Mouse (Mus musculus): ENCODE measurements around the gene 4931428F04Rik. TPM values are rescaled to one million over a fixed set of nuclear protein-coding genes. Genes with fewer than 3 reads are reported as not detected.

The 4931428F04Rik gene
- 1.2 and 2.7 TPM in 2 replicates for total RNA-seq (2017)

DNA sequence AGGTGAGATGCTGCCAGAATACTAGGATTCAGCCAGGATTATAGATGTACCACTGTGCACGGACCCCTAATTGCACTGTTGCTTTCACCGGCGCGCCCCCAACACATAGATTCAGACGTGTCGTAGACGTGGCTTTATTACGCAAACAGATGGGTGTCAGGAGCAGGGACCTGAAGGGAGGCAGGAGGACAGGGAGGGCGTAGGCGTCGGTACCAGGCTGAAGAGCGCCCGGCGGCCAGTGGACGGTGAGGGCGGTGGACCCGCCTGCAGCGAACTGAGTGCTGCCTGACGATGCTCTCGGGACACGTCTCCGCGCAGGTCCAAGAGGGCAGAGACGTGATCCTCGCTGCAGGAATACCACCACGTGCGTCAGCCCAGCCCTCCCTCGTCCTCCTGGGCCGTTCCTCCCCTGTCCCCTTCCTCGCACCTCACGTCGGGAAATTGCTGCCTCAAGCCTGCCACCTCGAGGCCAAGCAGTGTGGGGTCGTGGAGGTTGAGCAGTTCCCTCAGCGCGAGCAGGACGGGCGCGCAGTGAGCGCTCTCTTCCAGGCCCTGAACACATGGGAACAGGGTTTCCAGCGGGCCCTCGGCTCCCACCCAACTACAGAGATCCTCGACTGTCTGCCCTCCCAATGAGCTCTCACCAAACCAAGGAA, at the start of gene 4931428F04Rik:
Gene 4931428F04Rik (minus strand): TSS at position 60 of the 656 bp plus-strand sequence.
- 0 out of 2 replicates have a peak, but pooled peaks have one; percentile 17 for ATAC-seq (ENCODE audit: extremely low read depth, insufficient number of reproducible peaks, low FRiP score, poor library complexity, severe bottlenecking)

DNA sequence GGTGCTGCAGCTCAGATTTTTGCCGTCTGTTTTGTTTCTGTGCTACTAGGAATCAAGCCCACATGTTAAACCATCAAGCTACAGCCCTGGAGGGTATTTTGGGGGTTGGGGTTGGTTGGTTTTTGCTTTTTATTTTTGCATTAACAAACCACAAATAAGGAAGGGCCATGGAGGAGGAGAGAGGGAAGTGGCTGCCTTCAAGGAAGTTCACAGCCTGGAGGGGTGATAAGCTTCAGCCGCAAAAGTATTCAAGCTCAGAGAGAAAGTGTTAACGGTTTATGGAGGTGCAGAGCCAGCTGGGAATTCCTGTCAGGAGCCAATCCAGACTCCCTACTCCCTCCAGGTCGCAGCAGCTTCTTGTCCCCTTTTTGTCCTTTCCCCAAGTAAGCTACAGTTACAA, 49.3 kb upstream of the 4931428F04Rik start:
- ATAC-seq (ENCODE audit: extremely low read depth, insufficient number of reproducible peaks, low FRiP score, poor library complexity, severe bottlenecking): no peak

DNA sequence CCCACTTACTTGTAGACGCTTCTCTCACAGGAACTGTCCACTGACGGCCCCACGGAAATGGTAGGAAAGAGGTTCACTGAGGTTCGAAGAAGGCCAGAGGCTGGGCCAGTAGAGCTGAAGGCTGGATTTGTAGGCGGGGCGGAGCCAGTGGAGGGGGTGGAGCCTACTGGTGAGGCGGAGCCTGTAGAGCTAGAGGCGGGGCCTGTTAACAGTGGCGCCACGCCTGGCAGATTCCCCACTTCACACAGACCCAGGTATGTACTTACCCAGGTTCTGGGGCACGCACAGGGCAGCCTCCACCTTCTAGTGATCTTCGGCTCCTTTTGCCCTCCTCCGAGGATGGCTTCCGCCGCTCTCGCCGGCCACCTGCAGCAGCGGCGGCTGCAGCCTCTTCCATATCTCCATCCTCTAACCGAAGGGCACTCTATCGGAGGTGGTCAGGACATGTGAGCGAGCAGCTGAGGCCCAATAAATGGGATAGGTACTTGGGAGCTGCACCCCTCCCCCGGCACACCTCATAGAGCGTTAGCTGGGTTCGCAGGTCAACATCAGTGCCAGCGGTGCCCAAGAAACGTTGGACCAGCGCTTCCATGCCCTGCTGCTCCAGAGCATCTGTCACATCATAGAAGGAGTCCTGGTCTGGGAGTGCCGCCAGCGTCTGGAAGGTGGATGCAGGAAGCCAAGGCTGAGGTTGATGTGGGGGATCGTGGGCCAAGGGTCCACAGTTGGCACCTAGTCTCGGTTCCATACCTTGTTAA, 46.9 kb upstream of the 4931428F04Rik start:
- no peak for ATAC-seq (ENCODE audit: extremely low read depth, insufficient number of reproducible peaks, low FRiP score, poor library complexity, severe bottlenecking)

DNA sequence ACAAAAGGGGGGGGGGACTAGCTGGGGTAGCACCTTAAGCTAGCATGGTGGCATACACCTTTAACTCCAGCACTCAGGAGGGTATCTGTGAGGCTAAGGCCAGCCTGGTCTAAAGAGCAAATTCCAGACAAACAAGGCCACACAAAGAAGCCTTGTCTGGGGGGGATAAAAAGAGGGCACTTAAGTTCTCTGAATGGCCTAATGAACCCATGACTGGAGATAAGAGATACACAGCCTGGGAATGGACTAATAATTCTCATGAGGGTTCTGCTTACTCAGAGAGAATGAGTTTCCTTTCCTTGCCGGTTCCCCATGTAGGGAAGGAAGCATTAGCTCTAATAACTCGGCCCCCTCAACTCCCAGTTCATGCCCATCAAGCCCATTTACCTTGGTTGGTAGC, 42.9 kb upstream of the 4931428F04Rik start:
- no peak for ATAC-seq (ENCODE audit: extremely low read depth, insufficient number of reproducible peaks, low FRiP score, poor library complexity, severe bottlenecking)

DNA sequence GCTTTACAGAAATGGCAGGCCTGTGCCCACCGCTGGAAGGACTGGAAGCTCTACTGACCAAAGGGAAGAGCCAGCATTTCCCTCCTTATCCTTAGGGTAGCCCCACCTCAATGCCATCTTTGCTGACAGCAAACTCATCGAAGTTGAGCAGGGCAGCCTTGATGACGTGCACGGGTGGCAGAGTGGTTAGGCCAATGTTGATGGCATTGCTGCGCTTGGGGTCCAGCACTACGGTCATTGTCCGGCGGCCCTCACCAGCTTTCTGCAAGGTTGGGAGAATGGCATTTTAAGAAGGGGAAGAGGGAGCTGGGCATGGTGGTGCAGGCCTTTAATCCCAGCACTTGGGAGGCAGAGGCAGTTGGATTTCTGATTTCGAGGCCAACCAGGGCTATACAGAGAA, 42.3 kb upstream of the 4931428F04Rik start:
- no peak for ATAC-seq (ENCODE audit: extremely low read depth, insufficient number of reproducible peaks, low FRiP score, poor library complexity, severe bottlenecking)

DNA sequence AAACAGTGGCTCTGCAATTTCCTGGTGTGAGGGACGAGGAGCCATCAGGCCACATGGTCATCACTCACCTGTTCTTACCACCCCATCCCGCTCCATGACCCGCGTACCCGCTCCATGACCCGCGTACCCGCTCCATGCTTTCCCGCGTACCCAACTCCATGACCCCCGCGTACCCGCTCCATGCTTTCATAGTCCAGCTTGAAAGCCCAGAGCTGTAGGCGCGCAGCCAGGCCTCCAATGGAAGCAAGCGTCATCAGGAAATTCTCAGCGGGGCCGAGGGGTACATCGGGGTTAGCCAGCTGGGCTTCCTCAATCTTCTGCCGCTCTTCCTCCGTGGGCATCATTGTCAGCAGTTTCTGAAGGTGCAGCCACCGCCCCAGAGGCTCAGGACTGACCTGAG, 41.8 kb upstream of the 4931428F04Rik start:
- no peak for ATAC-seq (ENCODE audit: extremely low read depth, insufficient number of reproducible peaks, low FRiP score, poor library complexity, severe bottlenecking)

DNA sequence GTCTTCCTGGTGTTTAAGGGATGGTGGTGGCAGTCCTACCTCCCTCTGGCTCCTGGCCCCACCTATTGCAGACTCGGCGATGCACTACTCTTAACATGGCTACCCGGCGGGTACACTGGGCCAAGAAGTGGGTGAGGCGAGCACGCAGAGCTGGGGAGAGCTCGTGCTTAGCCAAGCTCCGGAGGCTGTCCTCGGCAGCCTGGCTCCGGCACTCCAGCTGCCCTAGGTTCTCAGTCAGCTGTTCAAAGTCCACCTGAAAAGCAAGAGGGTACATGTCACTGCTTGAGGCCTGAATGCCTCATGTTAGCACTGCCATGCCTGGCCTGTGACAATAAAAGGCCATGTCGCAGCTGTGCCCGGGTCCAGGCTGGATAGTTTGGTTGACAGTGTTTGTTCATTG, 40.7 kb upstream of the 4931428F04Rik start:
- no peak for ATAC-seq (ENCODE audit: extremely low read depth, insufficient number of reproducible peaks, low FRiP score, poor library complexity, severe bottlenecking)

DNA sequence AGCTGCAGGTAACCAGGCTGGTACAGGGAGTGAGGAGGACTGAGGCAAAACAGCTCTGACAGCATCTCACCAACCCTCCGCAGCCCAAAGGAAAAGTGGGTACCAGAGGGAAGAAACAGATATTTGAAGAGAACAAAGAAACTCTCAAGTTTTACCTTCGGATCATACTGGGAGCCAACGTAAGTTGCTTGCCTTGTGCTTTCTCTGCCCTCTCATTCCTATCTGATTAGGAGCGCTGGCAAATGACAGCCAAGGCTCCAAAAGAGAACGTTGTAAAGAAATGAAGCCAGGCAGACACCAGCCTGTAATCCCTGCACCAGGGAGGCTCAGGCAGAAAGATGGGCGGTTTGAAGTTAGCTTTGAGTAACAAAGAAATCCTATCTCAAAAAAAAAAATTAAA, 37.3 kb upstream of the 4931428F04Rik start:
- no peak for ATAC-seq (ENCODE audit: extremely low read depth, insufficient number of reproducible peaks, low FRiP score, poor library complexity, severe bottlenecking)

DNA sequence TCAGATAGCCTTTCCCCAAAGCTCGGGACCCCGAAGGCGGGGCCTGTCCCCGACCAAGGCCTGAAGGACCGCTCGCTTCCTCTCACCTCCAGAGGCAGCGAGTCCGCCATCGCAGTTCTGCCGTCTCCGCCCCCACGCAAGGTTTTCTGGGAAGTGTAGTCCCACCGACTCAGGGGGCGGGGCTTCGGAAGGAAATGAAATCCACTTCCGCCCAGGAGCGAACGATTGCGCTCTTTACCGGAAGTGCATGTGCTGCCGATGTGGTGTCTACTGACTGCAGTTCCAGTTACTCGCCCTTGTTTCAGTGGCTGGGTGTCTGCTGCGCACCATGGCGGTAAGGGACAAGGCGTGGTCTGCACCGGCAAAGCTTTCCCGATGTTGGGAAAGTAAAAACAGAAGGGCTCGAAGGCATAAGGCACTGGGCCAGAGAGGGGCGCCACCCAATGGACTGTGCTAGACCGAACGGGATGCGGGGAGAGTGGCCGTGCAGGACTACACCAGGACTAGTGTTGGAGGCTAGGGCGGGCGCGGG, 36.5 kb upstream of the 4931428F04Rik start, which contains the start of the genes Lrrc29 and Tmem208:
Gene Lrrc29 (minus strand): TSS at position 138 of the 532 bp plus-strand sequence.
Gene Tmem208 (plus strand): TSS at position 214 of the 532 bp plus-strand sequence.
- ATAC-seq (ENCODE audit: extremely low read depth, insufficient number of reproducible peaks, low FRiP score, poor library complexity, severe bottlenecking): peak; percentile 95

DNA sequence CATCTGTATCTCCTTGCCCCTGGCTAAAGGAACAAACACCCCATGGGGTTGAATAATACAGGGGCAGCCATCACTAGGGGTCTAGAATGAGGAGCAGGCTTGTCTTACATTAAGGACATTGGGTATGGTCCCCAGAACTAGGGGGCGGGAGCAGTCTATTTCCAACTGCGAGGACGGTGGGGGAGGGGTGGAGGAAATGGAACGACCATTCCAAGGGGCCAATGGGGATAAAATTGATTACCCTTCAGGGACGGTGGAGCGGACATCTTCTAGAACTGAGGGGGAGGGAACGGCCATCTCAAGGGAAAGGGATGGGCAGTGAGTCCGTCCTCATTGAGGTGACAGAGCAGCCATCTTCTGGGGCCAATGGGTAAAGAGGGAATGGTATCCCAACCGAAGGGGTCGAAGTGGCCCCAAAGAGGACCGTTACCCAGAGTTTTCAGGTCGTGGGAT, 36.0 kb upstream of the 4931428F04Rik start:
- no peak for ATAC-seq (ENCODE audit: extremely low read depth, insufficient number of reproducible peaks, low FRiP score, poor library complexity, severe bottlenecking)

DNA sequence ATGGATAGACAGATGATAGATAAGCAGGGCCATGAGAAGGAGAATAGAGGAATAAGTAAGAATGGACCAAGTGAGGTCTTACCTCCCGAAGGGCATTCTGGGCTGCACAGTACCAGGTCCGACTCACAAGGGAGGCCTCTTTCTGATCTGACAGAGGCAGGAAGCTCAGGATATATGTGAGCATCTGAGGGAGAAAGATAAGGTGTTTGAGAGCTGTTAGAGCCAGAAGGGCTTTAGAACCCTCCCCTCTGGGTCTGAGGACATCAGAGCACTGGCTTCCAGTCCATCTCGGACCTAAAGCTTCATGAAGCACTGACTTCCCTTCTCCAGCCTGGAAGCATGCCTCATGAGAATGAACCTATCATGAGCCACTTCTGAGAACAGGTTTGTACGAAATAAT, 33.5 kb upstream of the 4931428F04Rik start:
- ATAC-seq (ENCODE audit: extremely low read depth, insufficient number of reproducible peaks, low FRiP score, poor library complexity, severe bottlenecking): no peak

DNA sequence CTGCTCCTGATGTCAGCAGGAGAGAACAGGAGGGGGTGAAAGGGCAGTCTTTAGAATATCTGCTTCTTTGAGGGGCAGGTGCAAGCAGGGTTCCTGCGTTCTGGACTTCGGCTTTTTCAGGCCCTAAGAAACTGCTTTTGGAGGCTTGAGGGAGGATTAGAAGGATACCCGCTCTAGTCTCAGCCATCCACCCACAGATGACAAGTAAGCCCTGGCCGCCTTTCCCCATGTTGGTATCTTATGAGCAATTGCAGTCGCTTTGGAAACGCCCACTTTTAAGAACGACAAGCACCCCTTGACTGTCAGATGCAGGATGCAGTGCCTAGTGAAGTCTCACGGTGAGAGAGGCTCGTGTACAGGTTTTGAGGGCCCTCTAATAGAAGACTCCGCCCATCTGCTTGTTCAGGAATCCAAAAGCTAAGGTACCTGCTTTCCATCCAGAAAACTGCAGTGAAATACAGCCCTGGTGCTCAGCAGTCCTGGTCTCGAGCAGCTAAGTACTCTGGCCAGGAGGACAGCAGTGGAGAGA, 29.1 kb upstream of the 4931428F04Rik start:
- ATAC-seq (ENCODE audit: extremely low read depth, insufficient number of reproducible peaks, low FRiP score, poor library complexity, severe bottlenecking): no peak

DNA sequence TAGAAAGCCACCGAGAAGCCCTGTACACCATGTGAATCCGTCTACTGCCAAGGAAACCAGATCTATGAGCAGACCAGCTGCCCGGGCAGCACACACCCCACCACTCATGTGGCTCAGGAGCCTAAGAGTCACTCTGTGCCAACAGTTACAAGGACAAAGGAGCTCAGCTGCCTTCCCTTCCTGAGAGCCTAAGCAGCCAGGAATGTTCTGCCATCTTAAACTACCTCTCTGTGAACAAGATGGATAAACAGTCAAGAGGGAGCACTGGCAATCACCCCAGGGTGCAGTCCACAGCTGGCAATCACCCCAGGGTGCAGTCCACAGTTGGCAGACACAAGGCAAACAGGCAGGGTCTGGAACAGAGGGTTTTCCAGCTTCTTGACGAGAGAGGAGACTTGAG, 28.3 kb upstream of the 4931428F04Rik start:
- ATAC-seq (ENCODE audit: extremely low read depth, insufficient number of reproducible peaks, low FRiP score, poor library complexity, severe bottlenecking): no peak

DNA sequence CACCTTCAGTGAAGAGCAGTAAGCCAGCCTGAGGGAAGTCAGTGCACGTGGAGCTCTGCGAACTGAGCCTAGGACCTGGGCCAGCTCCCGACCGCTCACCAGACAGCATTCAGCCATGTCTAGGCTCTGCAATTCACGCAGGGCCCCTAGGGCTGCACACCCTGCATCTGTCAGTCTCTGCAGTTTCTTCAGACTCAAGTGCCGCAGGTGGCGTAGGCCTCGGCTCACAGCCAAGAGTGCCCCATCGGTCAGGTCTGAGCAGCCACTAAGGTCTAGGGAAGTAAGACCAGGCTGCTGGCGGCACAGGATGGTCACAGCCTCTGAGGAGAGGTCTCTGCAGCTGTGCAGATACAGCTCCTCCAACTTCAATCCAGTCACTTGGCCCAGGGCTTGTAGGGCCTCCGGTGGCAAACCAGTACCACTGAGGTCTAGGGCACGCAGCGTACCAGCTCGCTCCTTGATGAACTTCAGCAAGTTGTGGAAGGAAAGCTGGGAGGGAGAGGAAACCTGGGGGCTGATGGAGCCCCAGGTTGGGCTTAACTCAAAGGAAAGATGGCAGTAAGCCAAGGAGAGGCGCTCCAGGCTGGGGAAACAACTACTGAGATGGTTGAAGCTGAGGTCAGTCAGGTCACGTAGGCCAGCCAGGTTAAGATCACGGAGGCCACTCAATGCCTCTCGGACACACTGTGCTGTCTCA, 25.6 kb upstream of the 4931428F04Rik start:
- ATAC-seq (ENCODE audit: extremely low read depth, insufficient number of reproducible peaks, low FRiP score, poor library complexity, severe bottlenecking): no peak

DNA sequence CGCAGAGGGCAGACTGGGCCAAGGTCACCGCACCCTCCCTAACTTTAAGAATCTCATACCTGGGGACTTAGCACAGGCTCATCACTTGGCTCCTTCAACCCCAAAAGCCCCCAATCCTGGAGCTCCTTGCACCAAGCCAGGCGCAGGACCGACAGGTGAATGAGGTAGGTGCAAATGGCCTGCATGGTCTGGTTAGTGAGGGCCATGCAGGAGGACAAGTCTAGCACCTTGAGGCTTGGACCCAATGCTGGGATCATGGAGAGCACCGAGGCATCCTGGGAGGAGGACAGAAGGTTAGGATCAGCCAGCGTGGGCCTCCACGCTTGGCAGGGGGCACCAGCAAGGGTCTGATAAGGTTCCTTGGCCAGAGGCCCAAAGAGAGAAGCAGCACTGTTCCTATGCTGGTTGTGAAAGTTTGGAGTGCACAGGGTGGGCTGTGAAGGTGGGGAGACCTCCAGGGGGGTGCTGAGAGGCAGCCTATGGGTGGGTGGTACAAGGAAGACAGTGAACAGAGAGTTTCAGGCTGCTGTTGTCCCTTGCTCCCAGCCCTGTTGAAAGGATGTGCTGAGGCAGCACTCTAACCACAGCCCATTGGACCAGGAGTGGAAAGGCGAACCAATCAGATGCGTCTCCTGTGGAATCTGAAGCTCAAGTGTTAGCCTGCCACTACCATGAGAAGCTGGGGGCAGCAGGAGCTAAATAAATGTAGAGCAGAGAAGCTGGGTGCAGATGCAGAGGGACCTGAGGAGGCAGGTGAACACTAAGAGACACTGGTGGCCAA, 24.1 kb upstream of the 4931428F04Rik start:
- ATAC-seq (ENCODE audit: extremely low read depth, insufficient number of reproducible peaks, low FRiP score, poor library complexity, severe bottlenecking): no peak

DNA sequence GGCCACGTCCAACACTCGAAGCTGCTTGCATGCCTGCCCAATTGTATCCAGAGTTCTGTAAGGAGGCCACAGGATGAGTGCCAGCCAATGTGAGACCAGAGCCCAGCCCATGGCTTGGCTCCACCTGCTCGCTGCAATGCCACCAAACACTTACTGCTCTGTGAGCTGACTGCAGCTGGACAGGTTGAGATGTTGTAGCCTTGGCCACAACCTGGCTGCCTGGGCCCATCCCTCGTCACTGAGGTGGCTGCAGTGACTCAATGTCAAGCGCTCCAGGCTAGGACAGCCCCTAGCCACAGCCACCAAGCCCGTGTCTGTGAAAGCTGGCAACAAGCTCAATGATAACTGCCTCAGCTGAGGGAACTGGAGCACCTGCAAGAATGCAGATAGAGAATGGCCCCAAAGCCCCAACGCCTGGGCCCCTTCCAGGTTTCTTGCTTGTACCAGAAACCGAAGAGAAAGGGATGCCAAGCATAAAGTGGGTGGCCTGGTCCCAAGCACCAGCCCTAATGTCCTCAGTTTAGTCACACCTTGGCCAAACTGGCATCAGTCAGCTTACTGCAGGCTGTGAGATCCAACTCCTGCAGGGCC, 23.3 kb upstream of the 4931428F04Rik start:
- no peak for ATAC-seq (ENCODE audit: extremely low read depth, insufficient number of reproducible peaks, low FRiP score, poor library complexity, severe bottlenecking)

DNA sequence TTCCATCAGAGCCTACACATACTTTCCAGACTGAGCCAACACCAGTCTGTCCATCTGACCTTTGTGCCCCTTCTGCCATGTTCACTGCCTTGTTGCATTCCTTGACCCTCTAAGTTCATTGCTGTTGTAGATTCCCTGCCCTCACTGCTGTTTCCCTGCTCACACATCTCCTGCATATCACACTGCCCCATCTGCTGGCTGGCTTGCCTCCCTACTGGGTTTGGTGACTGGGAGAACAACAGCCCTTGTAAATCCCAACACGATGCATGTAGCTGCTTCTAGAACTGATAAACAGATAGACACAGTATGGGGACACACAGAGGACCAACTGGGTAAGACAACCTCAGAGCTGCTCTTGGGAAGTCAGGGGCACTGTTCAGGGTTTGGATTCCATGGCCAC, 22.1 kb upstream of the 4931428F04Rik start:
- ATAC-seq (ENCODE audit: extremely low read depth, insufficient number of reproducible peaks, low FRiP score, poor library complexity, severe bottlenecking): no peak

DNA sequence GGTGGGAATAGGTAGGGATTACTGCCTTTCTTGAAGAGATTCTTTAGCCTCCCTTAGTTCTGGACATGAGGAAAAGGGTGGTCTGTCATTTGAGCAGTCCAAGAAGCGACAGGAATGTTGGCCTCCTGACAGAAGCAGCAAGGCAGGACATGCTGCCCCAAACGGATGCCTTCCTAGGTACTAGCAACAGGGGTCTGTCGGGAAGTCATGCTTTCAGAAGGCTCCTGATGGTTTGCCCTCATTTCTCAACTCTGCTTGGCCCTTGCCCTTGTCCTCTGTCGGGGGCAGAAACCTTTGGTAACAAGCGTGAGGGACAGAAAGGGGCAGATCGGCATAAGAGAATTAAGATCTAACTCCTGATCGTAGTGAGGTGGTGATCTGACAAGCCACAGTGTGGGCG, 20.5 kb upstream of the 4931428F04Rik start:
- no peak for ATAC-seq (ENCODE audit: extremely low read depth, insufficient number of reproducible peaks, low FRiP score, poor library complexity, severe bottlenecking)
